Mouse (Mus musculus): ENCODE data around the gene Actl11. TPM values are rescaled to one million over a fixed set of nuclear protein-coding genes. Genes with fewer than 3 reads are reported as not detected.

Gene Actl11
- polyA plus RNA-seq, 1 experiment from 2014 or later: not detected

DNA sequence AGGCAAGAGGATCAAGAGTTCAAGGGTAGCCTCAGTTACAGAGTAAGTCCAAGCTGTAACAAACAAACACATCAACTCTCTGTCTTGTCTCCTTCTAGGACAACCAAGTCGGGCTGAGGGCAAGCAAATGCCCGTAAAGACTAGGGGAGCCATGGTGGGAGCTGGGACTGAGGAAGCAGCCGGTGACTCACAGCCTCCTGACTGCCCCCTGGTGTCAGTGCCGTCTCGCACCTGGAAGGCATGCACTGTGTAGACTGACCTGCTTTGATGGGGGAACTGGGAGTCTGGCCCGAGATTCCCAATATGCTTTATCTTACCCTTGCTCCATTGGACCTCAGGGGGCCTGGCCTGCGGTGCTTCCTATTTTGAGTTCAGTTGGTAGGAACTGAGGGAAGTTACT is 5.2 kb upstream of the Actl11 start:
- H3K4me3 ChIP-seq: no peak overlapping the region
- H3K4me2 ChIP-seq: no peak overlapping the region
- H3K27ac ChIP-seq (replicated peaks): no peak overlapping the region
- peaks cover 54% of the 10 kb centered on the region for H3K4me1 ChIP-seq
- H3K36me3 ChIP-seq: no peaks in the 10 kb centered on the region
- 30% methylated on average over 7 of the region's 7 CpGs for WGBS
- H3K9ac ChIP-seq: no peak overlapping the region
- ATAC-seq (ENCODE audit: extremely low read depth, insufficient number of reproducible peaks, low FRiP score, low TSS enrichment): no peak
- H3K27me3 ChIP-seq (replicated peaks): 0 out of 2 replicates have a peak, but pooled peaks cover 8% of the 10 kb centered on the region
- no peaks in the 10 kb centered on the region for H3K9me3 ChIP-seq

DNA sequence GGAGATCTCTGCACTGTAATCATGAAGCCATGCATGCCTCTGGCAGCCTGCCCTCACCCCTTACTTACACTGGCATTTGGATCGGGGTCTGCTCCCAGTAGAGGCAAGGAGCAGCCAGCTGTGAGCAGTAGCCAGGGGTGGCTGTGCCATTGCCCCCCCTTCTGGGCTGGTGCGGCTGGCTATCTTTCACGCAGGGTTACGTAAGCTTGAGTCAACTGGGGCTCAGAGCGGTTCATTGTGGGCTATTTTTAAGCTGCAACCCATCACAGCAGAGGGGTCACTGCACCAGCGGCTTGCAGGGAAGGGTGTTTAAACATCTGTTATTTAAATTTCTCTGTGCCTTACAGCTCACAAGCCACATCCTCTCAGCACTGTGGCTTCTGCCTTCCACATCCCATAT is 4.3 kb upstream of the Actl11 start:
- peaks cover 54% of the 10 kb centered on the region for H3K4me1 ChIP-seq
- WGBS: 24% methylated on average over 6 of the region's 6 CpGs
- ATAC-seq (ENCODE audit: extremely low read depth, insufficient number of reproducible peaks, low FRiP score, low TSS enrichment): no peak
- no peak overlapping the region for H3K4me3 ChIP-seq
- no peaks in the 10 kb centered on the region for H3K9me3 ChIP-seq
- H3K4me2 ChIP-seq: peak overlapping the region; percentile 3; the same call in 1 of the 2 replicates
- H3K9ac ChIP-seq: peak overlapping the region; percentile 48; the same call in 1 of the 2 replicates
- no peaks in the 10 kb centered on the region for H3K36me3 ChIP-seq
- H3K27me3 ChIP-seq (replicated peaks): 0 out of 2 replicates have a peak, but pooled peaks cover 8% of the 10 kb centered on the region
- 0 out of 2 replicates have a peak overlapping the region, but pooled peaks have one; percentile 40 for H3K27ac ChIP-seq (replicated peaks)

DNA sequence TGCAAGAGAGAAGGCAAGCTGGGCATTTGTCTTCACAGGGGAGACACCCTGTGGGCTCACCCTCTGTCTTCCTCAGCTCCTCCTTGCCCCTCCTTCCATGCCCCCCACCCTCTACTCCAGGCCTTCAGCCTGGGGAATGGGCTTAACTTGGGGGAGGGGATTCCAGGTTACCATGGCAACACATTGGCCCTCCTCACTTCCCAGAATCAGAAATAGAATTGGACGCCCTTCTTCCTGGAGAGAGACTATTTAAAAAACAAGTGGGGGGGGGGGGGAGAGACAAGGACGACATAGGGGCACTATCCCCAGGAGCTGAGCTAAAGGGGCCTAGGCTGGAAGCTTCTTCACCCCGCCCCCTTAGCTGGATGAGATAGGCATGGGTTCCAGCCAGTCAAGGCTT is 3.0 kb upstream of the Actl11 start:
- WGBS: 28% methylated on average over 3 of the region's 3 CpGs
- Histone ChIP-seq H3K4me2 (no peak overlapping the region), H3K36me3 (no peaks in the 10 kb centered on the region), H3K4me3 (no peak overlapping the region), H3K4me1 (peaks cover 55% of the 10 kb centered on the region), H3K27me3 (replicated peaks) (peaks cover 12% of the 10 kb centered on the region), H3K9ac (no peak overlapping the region), H3K27ac (replicated peaks) (no peak overlapping the region), H3K9me3 (no peaks in the 10 kb centered on the region)
- ATAC-seq (ENCODE audit: extremely low read depth, insufficient number of reproducible peaks, low FRiP score, low TSS enrichment): no peak

DNA sequence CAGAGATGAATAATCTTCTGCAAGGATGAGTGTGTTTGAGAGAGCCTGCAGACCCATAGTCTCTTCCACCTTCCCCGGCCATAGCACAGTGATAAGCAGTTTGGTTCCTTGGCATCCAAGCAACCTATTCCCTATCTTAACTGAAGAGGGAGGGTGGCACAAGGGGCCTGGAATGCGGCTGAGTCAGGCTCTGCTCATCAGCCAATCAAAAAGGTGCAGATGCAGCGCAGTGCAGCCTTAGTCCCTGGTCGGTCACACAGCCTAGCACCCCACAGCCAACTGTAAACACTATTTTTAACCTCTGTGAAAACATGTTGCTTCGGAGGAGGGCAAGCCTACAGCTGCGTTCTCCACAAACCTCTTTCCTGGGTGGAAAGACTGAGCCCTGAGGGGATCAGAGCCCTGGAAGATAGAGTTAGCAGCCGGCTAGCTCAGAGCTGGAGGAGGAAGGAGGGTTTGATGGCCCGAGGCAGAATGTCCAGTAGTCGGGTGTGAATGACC is 1.3 kb upstream of the Actl11 start:
- Histone ChIP-seq H3K4me1 (peaks cover 55% of the 10 kb centered on the region), H3K4me2 (peak overlapping the region; percentile 24; the same call in 1 of the 2 replicates), H3K27ac (replicated peaks) (peak overlapping the region; percentile 42), H3K9me3 (no peaks in the 10 kb centered on the region), H3K27me3 (replicated peaks) (peaks cover 16% of the 10 kb centered on the region), H3K36me3 (no peaks in the 10 kb centered on the region), H3K4me3 (no peak overlapping the region), H3K9ac (no peak overlapping the region)
- WGBS: 18% methylated on average over 9 of the region's 9 CpGs
- ATAC-seq (ENCODE audit: extremely low read depth, insufficient number of reproducible peaks, low FRiP score, low TSS enrichment): no peak

DNA sequence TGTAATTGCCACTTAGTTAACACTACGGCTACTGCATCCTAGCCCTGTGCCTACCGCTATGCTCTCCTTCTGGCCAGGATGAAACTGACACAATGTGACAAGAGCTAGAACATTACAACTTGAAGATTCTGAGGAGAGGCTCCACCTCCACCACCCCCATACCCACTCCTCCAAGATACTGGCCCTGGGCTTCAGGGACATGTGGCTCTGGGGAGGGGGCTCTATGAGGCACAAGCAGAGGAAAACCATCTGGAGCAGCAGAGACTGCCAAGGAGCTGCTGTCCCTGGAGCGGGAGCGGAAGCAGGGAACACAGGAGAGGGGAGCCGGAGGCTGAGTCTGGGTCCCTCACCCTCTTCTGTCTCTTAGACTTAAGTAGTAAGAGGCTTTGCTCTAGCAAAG is 520 bp upstream of the Actl11 start:
- H3K4me3 ChIP-seq: no peak overlapping the region
- 61% methylated on average over 5 of the region's 5 CpGs for WGBS
- H3K27me3 ChIP-seq (replicated peaks): peaks cover 20% of the 10 kb centered on the region
- peaks cover 55% of the 10 kb centered on the region for H3K4me1 ChIP-seq
- peak overlapping the region; percentile 3; the same call in 1 of the 2 replicates for H3K27ac ChIP-seq (replicated peaks)
- no peak for ATAC-seq (ENCODE audit: extremely low read depth, insufficient number of reproducible peaks, low FRiP score, low TSS enrichment)
- H3K4me2 ChIP-seq: no peak overlapping the region
- H3K9me3 ChIP-seq: no peaks in the 10 kb centered on the region
- no peaks in the 10 kb centered on the region for H3K36me3 ChIP-seq
- H3K9ac ChIP-seq: no peak overlapping the region

DNA sequence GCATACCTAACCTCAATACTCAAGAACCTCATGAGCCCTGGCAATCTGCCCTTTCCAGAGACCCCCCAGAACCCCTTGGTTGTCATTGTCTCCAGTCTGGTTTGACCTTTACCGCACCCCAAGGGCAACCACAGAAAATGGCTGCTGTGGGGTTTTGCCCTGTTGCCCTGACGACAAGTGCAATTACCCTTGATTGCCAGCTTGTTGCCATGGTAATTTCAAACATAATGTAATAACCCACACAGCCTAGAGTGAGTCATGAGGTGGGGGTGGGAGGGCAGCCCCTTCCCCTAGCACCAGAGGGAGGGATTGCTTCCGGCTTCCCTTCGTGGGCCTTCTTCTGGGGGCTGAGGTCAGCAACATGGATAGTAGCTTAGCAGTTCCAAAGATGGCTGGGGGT is 4.0 kb downstream of the Actl11 start:
- Histone ChIP-seq H3K4me2 (no peak overlapping the region), H3K9me3 (no peaks in the 10 kb centered on the region)
- no peak for ATAC-seq (ENCODE audit: extremely low read depth, insufficient number of reproducible peaks, low FRiP score, low TSS enrichment)

DNA sequence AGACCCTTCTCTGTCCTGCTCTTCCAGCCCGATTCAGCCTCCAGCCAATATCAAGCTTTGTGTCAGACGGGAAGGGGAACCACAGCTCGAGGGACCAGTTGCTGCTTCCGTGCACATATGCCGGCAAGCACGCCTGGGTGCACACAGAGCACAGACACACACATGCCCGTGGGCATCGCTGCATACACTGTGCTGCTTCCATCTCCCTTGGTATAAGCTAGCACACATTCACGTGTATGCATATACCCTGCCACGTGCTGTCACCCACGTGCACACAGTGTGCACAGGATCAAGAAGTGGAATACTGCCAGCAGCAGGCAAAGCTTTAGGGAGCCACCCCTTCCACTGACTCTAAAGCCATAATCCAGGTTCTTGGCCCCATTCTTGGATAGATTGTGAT is 5.9 kb downstream of the Actl11 start:
- H3K36me3 ChIP-seq: no peaks in the 10 kb centered on the region
- H3K27me3 ChIP-seq (replicated peaks): peaks cover 70% of the 10 kb centered on the region
- no peaks in the 10 kb centered on the region for H3K9me3 ChIP-seq
- H3K4me2 ChIP-seq: no peak overlapping the region
- peaks cover 13% of the 10 kb centered on the region for H3K4me1 ChIP-seq
- no peak overlapping the region for H3K4me3 ChIP-seq
- H3K9ac ChIP-seq: no peak overlapping the region
- WGBS: 80% methylated on average over 11 of the region's 11 CpGs
- H3K27ac ChIP-seq (replicated peaks): no peak overlapping the region
- no peak for ATAC-seq (ENCODE audit: extremely low read depth, insufficient number of reproducible peaks, low FRiP score, low TSS enrichment)

More for the DNA sequence above, 4.0 kb downstream of the Actl11 start:
- H3K4me1 ChIP-seq: peaks cover 31% of the 10 kb centered on the region
- no peak overlapping the region for H3K27ac ChIP-seq (replicated peaks)
- H3K9ac ChIP-seq: no peak overlapping the region
- H3K36me3 ChIP-seq: no peaks in the 10 kb centered on the region
- H3K27me3 ChIP-seq (replicated peaks): peaks cover 54% of the 10 kb centered on the region
- H3K4me3 ChIP-seq: no peak overlapping the region
- WGBS: 75% methylated on average over 4 of the region's 4 CpGs

DNA sequence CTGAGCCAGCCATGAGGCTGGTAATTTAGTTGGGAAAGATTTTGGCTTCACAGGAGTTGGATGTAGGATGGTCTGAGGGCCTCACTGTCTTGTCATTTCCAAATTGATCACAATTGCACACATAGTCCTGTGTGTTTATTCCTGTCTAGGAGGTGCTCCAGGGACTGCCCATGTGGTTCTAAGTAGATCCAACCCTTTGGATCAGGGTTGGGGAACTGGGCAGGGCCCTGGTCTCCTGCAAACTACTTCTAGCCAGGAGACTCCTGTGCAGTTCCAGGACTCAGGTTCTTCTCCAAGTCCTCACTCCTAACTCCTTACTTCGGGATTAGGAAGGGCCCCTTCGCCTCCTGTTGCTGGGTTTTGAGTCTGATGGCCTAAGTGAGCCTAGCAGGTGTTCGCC is 7.1 kb downstream of the Actl11 start, which contains the start of gene Camkv:
Gene Camkv (plus strand): TSS at position 301 of the 400 bp plus-strand sequence.
- WGBS: 24% methylated on average over 3 of the region's 3 CpGs
- Histone ChIP-seq H3K4me2 (peak within 1 kb of the TSS; percentile 93), H3K36me3 (no peaks in the 10 kb centered on the region), H3K9me3 (no peaks in the 10 kb centered on the region), H3K4me3 (peak within 1 kb of the TSS; percentile 58), H3K27ac (replicated peaks) (no peak within 1 kb of the TSS), H3K9ac (peak within 1 kb of the TSS; percentile 77), H3K4me1 (peaks cover 13% of the 10 kb centered on the region), H3K27me3 (replicated peaks) (peaks cover 78% of the 10 kb centered on the region)
- ATAC-seq (ENCODE audit: extremely low read depth, insufficient number of reproducible peaks, low FRiP score, low TSS enrichment): no peak

DNA sequence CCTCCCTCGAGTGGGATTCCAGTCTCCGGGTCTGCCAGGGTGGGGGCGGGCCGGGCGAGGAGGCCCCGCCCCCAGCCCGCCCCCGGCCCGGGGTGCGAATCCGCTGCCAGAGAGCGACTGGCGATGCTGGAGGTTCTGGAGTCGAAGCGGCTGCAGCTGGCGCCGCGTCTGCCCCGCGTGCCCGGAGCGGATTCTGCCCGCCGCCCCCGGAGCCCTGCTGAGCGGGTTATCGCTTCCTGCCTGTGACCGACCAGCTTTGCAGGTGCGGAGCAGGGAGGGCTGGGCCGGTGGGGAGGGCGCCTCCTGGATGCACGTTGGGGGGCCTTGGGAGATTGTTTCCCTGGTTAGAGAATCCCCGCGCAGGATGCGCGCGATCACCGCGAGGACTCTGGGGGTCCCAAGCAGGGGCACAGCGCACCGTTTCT is 7.5 kb downstream of the Actl11 start:
- Histone ChIP-seq H3K9me3 (no peaks in the 10 kb centered on the region), H3K27me3 (replicated peaks) (peaks cover 81% of the 10 kb centered on the region), H3K9ac (peak overlapping the region; percentile 77), H3K27ac (replicated peaks) (no peak overlapping the region), H3K36me3 (no peaks in the 10 kb centered on the region), H3K4me3 (peak overlapping the region; percentile 58), H3K4me2 (peak overlapping the region; percentile 93), H3K4me1 (peaks cover 13% of the 10 kb centered on the region)
- 0% methylated on average over 39 of the region's 41 CpGs for WGBS
- no peak for ATAC-seq (ENCODE audit: extremely low read depth, insufficient number of reproducible peaks, low FRiP score, low TSS enrichment)

DNA sequence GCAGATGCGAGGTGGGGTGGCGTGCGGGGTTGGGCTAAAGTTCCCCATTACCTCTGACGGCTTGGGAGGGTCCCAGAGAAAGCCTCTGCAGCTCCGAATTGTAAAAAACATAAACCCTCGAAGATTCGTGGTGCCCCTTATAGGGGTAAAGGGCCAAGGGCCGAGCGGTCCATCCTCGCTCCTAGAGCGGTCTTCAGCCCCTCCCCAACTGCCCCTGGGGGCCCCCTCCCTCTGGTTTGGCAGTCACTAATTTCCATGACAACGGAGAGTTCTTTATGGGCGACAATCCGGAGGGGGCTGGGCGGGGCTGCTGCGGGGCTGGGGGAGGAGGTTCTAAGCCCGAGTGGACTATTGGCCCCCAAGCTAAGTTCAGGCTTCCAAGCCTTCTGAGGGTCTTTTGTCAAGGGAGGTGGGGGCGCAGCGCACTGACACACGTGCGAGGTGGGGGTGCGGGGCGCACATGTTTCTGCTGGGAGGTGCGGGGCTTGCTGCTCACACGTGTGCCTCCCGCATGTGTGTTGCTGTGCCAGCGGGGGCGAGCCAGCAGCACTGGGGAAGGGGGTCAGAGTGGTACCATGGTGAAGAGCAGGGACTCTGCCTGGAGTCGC is 8.1 kb downstream of the Actl11 start:
- WGBS: 2% methylated on average over 29 of the region's 29 CpGs
- peak overlapping the region; percentile 58 for H3K4me3 ChIP-seq
- H3K27ac ChIP-seq (replicated peaks): no peak overlapping the region
- peaks cover 83% of the 10 kb centered on the region for H3K27me3 ChIP-seq (replicated peaks)
- H3K9ac ChIP-seq: peak overlapping the region; percentile 77
- H3K4me1 ChIP-seq: peaks cover 13% of the 10 kb centered on the region
- ATAC-seq (ENCODE audit: extremely low read depth, insufficient number of reproducible peaks, low FRiP score, low TSS enrichment): no peak
- H3K4me2 ChIP-seq: peak overlapping the region; percentile 93
- H3K36me3 ChIP-seq: no peaks in the 10 kb centered on the region
- H3K9me3 ChIP-seq: no peaks in the 10 kb centered on the region

DNA sequence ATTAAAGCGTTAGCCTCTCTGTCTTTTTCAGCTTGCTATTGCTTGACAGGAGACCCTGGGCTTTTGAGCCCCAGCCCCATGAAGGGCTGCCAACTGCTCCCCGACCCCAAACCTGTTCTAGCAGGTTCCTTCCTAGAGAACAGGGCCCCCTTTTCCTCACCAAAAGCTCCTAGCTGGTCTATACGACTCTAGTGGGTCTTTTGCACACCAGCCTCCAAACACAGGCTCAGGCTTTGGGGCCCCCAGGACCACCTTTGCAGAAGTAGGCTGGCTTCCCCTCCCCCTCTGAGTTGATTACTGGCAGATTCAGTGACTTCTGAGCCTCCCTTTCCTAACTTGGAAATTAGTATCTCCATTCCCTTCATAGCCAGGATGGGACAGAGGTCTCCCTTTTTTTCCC is 8.6 kb downstream of the Actl11 start:
- Histone ChIP-seq H3K9me3 (no peaks in the 10 kb centered on the region), H3K27me3 (replicated peaks) (peaks cover 83% of the 10 kb centered on the region), H3K4me1 (peaks cover 13% of the 10 kb centered on the region), H3K4me2 (no peak overlapping the region), H3K4me3 (peak overlapping the region; percentile 58; the same call in 1 of the 2 replicates), H3K9ac (no peak overlapping the region), H3K36me3 (no peaks in the 10 kb centered on the region), H3K27ac (replicated peaks) (no peak overlapping the region)
- WGBS: 22% methylated on average over 3 of the region's 3 CpGs
- no peak for ATAC-seq (ENCODE audit: extremely low read depth, insufficient number of reproducible peaks, low FRiP score, low TSS enrichment)
